Mouse (Mus musculus) C2C12 (cell line): ENCODE data around the gene 3110082I17Rik.

Source experiments
- CTCF ChIP-seq: IDR thresholded peaks from one replicate; pipeline ENCODE4 v1.5.1; 2011; ENCODE audit not compliant: control insufficient read depth, insufficient read depth, insufficient read length
- FOSL1 ChIP-seq: IDR thresholded peaks from one replicate; pipeline ENCODE4 v1.8.0; 2011; ENCODE audit warnings: mild to moderate bottlenecking, low read length; ENCODE audit not compliant: poor library complexity, insufficient read depth, severe bottlenecking
- MAX ChIP-seq: IDR thresholded peaks from one replicate; pipeline ENCODE4 v1.6.1; 2011; ENCODE audit warnings: mild to moderate bottlenecking, control low read depth
- MYOD1 ChIP-seq: IDR thresholded peaks from one replicate; pipeline ENCODE4 v1.6.1; 2011; ENCODE audit warnings: low read depth; ENCODE audit not compliant: control insufficient read depth, insufficient read length
- USF1 ChIP-seq: IDR thresholded peaks from one replicate; pipeline ENCODE4 v1.6.1; 2011; ENCODE audit warnings: low read depth, mild to moderate bottlenecking, control low read depth, moderate library complexity

DNA sequence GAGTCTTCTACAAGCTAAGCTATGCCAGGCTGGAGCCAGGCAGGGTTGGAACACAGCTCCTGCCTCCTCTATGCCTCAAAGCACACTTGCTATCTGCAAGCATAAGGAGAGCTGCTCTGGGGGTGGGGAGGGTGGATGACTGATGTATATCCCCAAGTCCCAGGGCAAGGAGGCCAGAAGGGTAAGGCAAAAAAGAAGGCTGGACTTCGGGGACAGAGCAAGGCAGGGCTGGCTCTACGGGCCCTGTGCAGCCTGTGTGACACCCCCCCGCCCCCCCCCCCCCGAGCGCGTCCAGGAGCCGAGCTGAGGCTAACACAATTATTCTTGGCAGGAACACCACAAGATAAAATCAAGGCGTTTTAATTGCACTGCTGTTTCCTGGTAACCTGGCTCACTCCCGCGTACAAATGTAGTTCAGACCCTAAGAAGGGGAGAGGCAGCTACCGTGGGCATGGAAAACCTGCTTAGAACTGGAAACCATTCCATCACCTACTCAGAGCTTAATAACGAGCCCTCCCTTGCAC lies 30.4 kb downstream of the 3110082I17Rik start:
- TF ChIP-seq MAX (no peak), FOSL1 (no peak), USF1 (no peak), CTCF (no peak), MYOD1 (no peak)
